Mouse (Mus musculus): ENCODE results near the gene Gm20388.

- TF ChIP-seq TAL1 (conservative IDR thresholded peaks at IDR 0.05; ENCODE audit: low read depth, low read length) (no peak), CTCF (IDR thresholded peaks at IDR 0.05; ENCODE audit: low read depth, low read length) (no peak), GATA1 (IDR thresholded peaks at IDR 0.05; ENCODE audit: borderline replicate concordance, low read length) (no peak), POLR2AphosphoS5 (IDR thresholded peaks at IDR 0.05; ENCODE audit: insufficient replicate concordance, low read depth, low read length) (no peak), GATA2 (IDR thresholded peaks at IDR 0.05; ENCODE audit: borderline replicate concordance, low read depth, low read length) (no peak)
These were observed 3491.3 kb downstream of the Gm20388 start for GRCm38 (mm10) chr8:123401936-123402335.

Data from G1E (cell line).